Mouse (Mus musculus): ENCODE data around the gene Brf1. TPM values are rescaled to one million over a fixed set of nuclear protein-coding genes. Genes with fewer than 3 reads are reported as not detected.

Brf1 gene
- polyA plus RNA-seq, 1 experiment from 2014 or later = 28.8 TPM

DNA sequence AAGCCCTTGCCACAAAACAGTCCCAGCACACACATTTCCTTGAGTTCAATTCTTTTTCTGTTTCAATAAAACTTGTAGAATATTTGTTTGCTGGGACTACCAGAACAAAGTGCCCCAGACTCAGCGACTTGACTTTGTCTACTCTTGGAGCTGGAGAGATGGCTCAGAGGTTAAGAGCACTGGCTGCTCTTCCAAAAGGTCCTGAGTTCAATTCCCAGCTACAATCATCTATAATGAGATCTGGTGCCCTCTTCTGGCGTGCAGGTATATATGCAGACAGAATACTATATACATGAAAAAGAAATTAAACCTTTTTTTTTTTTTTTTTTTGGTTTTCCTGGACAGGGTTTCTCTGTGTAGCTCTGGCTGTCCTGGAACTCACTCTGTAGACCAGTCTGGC lies 2.2 kb upstream of the Brf1 start:
- Histone ChIP-seq H3K36me3 (no peaks in the 10 kb centered on the region), H3K4me3 (replicated peaks) (no peak overlapping the region), H3K27me3 (0 out of 2 replicates have a peak, but pooled peaks cover 10% of the 10 kb centered on the region), H3K4me1 (replicated peaks) (peaks cover 32% of the 10 kb centered on the region), H3K4me2 (no peak overlapping the region), H3K9me3 (replicated peaks) (no peaks in the 10 kb centered on the region), H3K27ac (no peak overlapping the region), H3K9ac (no peak overlapping the region)
- ATAC-seq (ENCODE audit: low read depth) = no peak
- no peak for DNase-seq
- WGBS (ENCODE audit: insufficient replicate concordance) = 26% methylated on average over 2 of the region's 2 CpGs

DNA sequence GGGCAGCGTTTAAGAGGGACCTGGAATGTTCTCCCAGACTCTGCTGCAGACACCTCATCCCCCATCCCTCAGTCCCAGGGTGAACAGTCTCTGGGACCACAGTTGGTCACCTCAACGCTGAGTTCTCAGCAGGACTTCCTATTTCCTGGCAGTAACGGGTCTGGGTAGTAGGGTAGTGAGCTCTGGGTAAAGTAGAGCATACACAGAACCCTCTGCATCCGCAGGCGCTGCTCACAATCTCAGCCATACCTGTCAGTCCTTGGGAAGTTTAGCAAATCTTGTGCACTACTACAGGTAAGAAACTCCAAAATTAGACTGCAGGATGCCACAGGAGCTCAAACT lies 600 bp upstream of the Brf1 start:
- H3K4me3 ChIP-seq (replicated peaks) = peak overlapping the region; percentile 95
- H3K27me3 ChIP-seq = 0 out of 2 replicates have a peak, but pooled peaks cover 7% of the 10 kb centered on the region
- H3K4me1 ChIP-seq (replicated peaks) = peaks cover 42% of the 10 kb centered on the region
- WGBS (ENCODE audit: insufficient replicate concordance) = 3% methylated on average over 5 of the region's 5 CpGs
- peak overlapping the region; percentile 94 for H3K4me2 ChIP-seq
- no peak for DNase-seq
- peak overlapping the region; percentile 98 for H3K27ac ChIP-seq
- peak overlapping the region; percentile 81 for H3K9ac ChIP-seq
- peaks cover 13% of the 10 kb centered on the region; the same call in 1 of the 2 replicates for H3K36me3 ChIP-seq
- ATAC-seq (ENCODE audit: low read depth) = peak; percentile 15; the same call in 1 of the 2 replicates
- H3K9me3 ChIP-seq (replicated peaks) = no peaks in the 10 kb centered on the region

DNA sequence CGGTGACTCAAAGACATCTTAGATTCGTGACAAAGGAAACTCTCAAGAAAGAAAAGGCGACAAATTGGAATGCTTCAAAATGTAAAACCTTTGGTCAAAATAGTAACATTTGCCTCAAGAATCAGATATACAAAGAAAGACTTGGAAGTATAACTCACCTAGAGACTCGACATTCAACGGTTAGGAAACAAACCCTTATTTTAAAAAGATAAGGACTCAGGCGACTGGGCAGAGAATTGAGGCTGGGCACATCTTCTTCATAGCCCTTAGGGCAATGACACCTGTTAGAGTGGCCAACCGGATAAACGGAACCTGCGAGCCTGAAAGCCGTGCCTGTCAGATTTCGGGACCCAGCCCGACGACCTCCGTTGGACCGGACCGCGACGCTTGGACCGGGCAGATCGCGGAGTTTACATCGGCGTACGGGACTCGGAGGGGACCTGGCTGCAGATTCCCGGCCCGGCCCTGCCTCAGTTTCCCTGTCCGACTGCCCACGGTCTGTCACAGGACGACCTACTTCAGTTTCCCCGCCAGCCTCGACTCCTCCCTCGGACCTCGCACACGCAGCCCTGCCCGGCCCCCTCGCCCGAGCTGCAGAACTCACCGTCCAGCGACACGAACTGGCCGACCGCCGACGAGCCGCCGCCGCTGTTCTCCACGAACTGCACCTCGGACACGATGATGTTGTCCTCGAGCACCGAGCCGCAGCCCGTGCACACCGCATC lies 773 bp downstream of the Brf1 start:
- Histone ChIP-seq H3K4me2 (peak overlapping the region; percentile 90), H3K36me3 (peaks cover 25% of the 10 kb centered on the region), H3K27me3 (0 out of 2 replicates have a peak, but pooled peaks cover 6% of the 10 kb centered on the region), H3K4me3 (replicated peaks) (peak overlapping the region; percentile 95), H3K27ac (peak overlapping the region; percentile 98), H3K9ac (peak overlapping the region; percentile 95), H3K4me1 (replicated peaks) (peaks cover 47% of the 10 kb centered on the region), H3K9me3 (replicated peaks) (no peaks in the 10 kb centered on the region)
- WGBS (ENCODE audit: insufficient replicate concordance) = under 1% methylated on average over 56 of the region's 56 CpGs
- DNase-seq (no peak), ATAC-seq (ENCODE audit: low read depth) (peak; percentile 3)

DNA sequence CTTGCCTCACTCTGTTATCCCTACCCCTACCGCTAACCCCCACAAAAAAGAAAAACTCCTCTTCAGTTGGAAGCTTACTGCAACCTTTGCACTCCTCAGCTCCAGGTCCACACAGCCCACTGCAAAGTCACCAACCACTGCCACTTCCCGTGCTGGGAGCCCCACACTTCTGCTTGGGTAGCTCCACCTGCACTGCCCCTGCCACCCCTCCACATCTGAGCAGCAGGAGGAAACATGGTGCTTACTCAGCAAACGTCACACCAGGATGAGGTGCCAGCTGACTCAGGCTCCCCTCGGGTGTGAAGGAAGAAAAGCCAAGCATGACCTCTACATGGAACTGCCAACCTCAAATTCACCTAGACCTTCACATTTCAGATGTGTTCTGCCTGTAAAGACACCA lies 6.4 kb downstream of the Brf1 start:
- H3K36me3 ChIP-seq = peaks cover 50% of the 10 kb centered on the region
- WGBS (ENCODE audit: insufficient replicate concordance) = 52% methylated on average over 4 of the region's 4 CpGs
- DNase-seq (no peak), ATAC-seq (ENCODE audit: low read depth) (0 out of 2 replicates have a peak, but pooled peaks have one; percentile 18)
- no peak overlapping the region for H3K9ac ChIP-seq
- no peaks in the 10 kb centered on the region for H3K27me3 ChIP-seq
- H3K4me1 ChIP-seq (replicated peaks) = peaks cover 56% of the 10 kb centered on the region
- H3K9me3 ChIP-seq (replicated peaks) = no peaks in the 10 kb centered on the region
- H3K4me2 ChIP-seq = no peak overlapping the region
- H3K27ac ChIP-seq = peak overlapping the region; percentile 13; the same call in 1 of the 2 replicates
- H3K4me3 ChIP-seq (replicated peaks) = no peak overlapping the region

DNA sequence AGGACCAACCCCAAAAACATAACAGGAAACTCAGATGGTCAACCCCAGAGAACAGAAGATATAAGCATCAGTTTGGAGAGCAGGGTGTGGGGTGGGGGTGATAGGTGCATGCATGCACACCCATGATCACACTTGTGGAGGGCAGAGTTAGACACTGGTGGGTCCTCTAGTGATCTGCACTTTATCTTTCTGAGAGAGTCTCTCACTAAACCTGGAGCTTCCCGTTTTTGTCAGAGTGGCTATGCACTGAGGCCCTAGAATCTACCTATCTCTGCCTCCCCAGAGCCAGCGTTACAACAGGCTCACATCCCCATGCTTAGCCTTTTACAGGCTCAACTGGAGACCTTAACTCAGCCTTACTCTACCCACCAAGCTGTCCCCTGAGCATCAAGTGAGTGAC lies 9.1 kb downstream of the Brf1 start:
- Histone ChIP-seq H3K27me3 (no peaks in the 10 kb centered on the region), H3K9ac (no peak overlapping the region), H3K4me1 (replicated peaks) (peaks cover 34% of the 10 kb centered on the region), H3K4me3 (replicated peaks) (no peak overlapping the region), H3K27ac (peak overlapping the region; percentile 36), H3K4me2 (no peak overlapping the region), H3K36me3 (peaks cover 62% of the 10 kb centered on the region), H3K9me3 (replicated peaks) (no peaks in the 10 kb centered on the region)
- DNase-seq (no peak), ATAC-seq (ENCODE audit: low read depth) (0 out of 2 replicates have a peak, but pooled peaks have one; percentile 22)
- WGBS (ENCODE audit: insufficient replicate concordance) = 17% methylated on average over 2 of the region's 2 CpGs

DNA sequence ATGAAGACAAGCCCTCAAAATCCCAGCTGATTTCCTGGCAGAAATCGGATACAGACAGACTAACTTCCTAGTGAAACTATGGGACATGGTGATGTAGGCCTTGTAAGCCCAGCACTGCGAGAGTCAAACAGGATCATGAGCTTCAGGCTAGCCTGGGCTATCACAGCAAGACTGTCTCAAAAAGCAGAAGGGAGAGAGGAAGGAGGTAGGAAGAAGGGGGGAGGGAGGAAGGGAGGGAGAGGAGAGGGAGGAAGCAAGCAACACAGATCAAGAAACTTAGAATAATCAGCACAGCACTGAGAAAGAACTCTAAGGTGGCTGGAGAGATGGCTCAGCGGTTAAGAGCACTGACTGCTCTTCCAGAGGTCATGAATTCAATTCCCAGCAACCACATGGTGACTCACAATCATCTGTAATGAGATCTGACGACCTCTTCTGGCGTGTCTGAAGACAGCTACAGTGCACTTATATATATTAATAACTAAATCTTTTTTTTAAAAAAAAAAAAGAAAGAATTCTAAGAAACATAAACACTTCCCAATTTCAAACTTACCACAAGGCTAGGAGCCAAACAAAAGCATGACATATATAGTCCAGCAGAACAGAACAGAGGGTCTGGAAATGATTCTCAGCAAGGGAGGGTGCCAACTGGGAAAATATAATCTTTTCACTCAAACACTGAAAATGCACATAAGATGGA lies 9.6 kb downstream of the Brf1 start:
- Histone ChIP-seq H3K4me1 (replicated peaks) (peaks cover 34% of the 10 kb centered on the region), H3K36me3 (peaks cover 62% of the 10 kb centered on the region), H3K4me3 (replicated peaks) (no peak overlapping the region), H3K4me2 (no peak overlapping the region), H3K27ac (no peak overlapping the region; the same call in 1 of the 2 replicates), H3K27me3 (no peaks in the 10 kb centered on the region), H3K9ac (no peak overlapping the region), H3K9me3 (replicated peaks) (no peaks in the 10 kb centered on the region)
- no peak for DNase-seq
- WGBS (ENCODE audit: insufficient replicate concordance) = 58% methylated on average over 5 of the region's 5 CpGs
- no peak for ATAC-seq (ENCODE audit: low read depth)

DNA sequence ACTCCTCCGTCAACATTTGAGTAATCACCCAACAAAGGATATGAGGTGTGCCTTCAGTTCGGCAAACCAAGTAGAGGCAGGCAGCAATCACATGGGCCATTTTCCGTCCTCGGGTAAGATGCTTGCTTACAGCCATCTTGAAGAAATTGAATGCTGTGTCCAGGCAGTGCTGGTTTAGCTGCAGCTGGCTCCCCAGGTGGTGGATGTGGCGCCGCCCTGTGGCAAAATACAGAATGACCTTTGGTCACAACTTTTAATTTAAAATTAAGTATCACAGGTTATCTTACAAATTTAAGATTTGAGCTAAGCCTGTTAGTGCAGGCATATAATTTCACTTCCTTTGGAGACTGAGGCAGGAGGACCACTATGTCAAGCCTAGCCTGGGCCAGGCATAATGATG lies 12.6 kb downstream of the Brf1 start:
- Histone ChIP-seq H3K4me3 (replicated peaks) (no peak overlapping the region), H3K9ac (no peak overlapping the region), H3K4me2 (no peak overlapping the region), H3K27ac (no peak overlapping the region), H3K4me1 (replicated peaks) (peaks cover 18% of the 10 kb centered on the region), H3K9me3 (replicated peaks) (no peaks in the 10 kb centered on the region), H3K36me3 (peaks cover 73% of the 10 kb centered on the region), H3K27me3 (no peaks in the 10 kb centered on the region)
- no peak for ATAC-seq (ENCODE audit: low read depth)
- no peak for DNase-seq
- 66% methylated on average over 6 of the region's 6 CpGs for WGBS (ENCODE audit: insufficient replicate concordance)

DNA sequence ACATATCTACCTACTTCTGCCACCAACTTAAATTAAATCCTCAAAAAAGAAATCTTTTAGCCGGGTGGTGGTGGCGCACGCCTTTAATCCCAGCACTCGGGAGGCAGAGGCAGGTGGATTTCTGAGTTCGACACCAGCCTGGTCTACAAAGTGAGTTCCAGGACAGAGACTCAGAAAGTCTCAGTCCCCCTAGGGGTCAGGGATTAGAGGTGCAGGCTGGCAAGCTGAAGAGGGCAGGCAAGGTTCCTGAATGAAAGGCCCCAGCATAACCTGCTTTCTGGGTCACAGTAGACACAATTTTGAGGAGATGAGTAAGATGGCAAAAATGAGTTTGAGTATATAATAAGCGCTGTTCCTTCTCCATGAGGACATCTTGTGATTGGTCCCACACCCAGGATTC lies 15.2 kb downstream of the Brf1 start:
- DNase-seq = no peak
- H3K36me3 ChIP-seq = peaks cover 80% of the 10 kb centered on the region
- 0 out of 2 replicates have a peak, but pooled peaks cover 5% of the 10 kb centered on the region for H3K4me1 ChIP-seq (replicated peaks)
- no peak overlapping the region for H3K9ac ChIP-seq
- H3K27ac ChIP-seq = no peak overlapping the region
- H3K4me2 ChIP-seq = no peak overlapping the region
- no peak for ATAC-seq (ENCODE audit: low read depth)
- no peaks in the 10 kb centered on the region for H3K9me3 ChIP-seq (replicated peaks)
- 84% methylated on average over 6 of the region's 6 CpGs for WGBS (ENCODE audit: insufficient replicate concordance)
- H3K27me3 ChIP-seq = no peaks in the 10 kb centered on the region
- H3K4me3 ChIP-seq (replicated peaks) = no peak overlapping the region

DNA sequence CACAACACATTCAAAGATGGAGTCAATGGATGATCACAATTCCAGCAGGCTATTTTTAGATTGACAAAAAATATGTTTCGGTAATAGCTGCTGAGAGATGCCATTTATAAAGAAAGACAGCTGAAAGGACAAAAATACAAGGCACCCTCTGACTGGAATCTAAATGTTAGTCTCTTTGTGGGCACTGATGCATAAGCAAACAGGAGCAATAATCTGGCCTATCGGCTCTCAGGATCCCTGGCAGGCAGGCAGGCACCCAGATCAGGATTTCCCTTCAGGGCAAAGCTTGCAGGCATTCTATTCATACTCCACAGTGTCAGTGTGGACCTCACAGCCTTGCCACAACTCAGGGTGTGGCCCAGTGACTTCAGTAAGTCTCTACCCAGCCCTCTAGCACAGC lies 18.5 kb downstream of the Brf1 start:
- H3K27me3 ChIP-seq = no peaks in the 10 kb centered on the region
- peaks cover 93% of the 10 kb centered on the region for H3K36me3 ChIP-seq
- no peak; the same call in 1 of the 2 replicates for ATAC-seq (ENCODE audit: low read depth)
- no peak for DNase-seq
- peaks cover 9% of the 10 kb centered on the region for H3K4me1 ChIP-seq (replicated peaks)
- no peak overlapping the region for H3K9ac ChIP-seq
- no peaks in the 10 kb centered on the region for H3K9me3 ChIP-seq (replicated peaks)
- H3K4me2 ChIP-seq = no peak overlapping the region
- no peak overlapping the region for H3K4me3 ChIP-seq (replicated peaks)
- H3K27ac ChIP-seq = no peak overlapping the region
- WGBS (ENCODE audit: insufficient replicate concordance) = 80% methylated on average over 2 of the region's 2 CpGs

DNA sequence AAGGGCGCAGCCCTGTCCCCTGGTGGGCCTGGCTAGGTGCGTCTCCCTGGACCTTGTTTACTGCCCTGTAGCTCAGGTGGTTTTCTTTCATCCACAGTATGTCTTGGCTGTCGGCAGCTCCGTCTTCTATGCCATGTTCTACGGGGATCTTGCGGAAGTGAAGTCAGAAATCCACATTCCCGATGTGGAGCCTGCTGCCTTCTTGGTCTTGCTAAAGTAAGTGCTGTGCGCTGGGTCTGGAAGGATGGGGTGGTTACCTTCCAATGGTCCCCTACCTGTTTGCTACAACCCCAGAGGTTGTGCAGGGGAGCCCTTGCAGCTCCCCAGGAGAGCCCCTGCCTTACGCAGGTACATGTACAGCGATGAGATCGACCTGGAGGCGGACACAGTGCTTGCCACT lies 23.3 kb downstream of the Brf1 start:
- H3K4me3 ChIP-seq (replicated peaks) = peak overlapping the region; percentile 75
- H3K9me3 ChIP-seq (replicated peaks) = no peaks in the 10 kb centered on the region
- DNase-seq (no peak), ATAC-seq (ENCODE audit: low read depth) (0 out of 2 replicates have a peak, but pooled peaks have one; percentile 1)
- WGBS (ENCODE audit: insufficient replicate concordance) = 57% methylated on average over 12 of the region's 12 CpGs
- peaks cover 76% of the 10 kb centered on the region for H3K36me3 ChIP-seq
- no peaks in the 10 kb centered on the region for H3K27me3 ChIP-seq
- peak overlapping the region; percentile 82 for H3K9ac ChIP-seq
- H3K4me1 ChIP-seq (replicated peaks) = peaks cover 25% of the 10 kb centered on the region
- H3K27ac ChIP-seq = peak overlapping the region; percentile 78
- H3K4me2 ChIP-seq = peak overlapping the region; percentile 79

DNA sequence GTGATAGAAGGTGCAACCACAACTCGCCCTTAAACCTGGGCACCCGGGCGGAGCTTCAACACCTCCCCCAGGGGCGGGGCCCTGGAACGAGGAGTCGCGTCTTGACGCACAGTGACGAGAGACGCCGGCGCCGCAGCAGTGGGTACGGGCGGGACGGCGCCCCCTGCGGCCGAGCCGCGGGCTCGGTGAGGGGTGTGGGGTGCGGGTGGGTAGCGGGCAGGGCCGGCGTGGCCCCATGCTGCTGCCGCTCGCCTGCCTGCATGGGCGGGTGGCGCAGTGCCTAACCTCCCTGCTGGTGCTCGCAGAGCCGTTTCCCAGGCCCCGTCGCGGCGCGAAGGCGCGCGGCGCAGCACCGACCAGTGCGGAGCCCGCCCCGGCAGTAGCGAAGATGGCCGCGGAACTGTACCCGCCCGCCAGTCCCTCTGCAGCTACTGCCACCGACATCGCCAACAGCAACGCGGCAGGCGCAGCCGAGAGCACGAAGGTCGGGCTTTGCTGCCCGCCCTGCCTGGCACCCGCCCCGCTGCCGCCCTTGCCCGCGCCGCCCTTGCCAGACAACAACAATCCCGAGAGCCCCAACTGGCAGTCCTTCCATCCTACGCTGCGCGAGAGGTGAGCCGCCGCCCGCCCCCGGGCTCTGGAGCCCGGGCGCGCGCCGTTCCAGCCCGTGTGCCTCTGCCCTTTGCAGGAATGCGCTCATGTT lies 24.0 kb downstream of the Brf1 start, which contains the start of gene Btbd6:
Gene Btbd6, plus strand, starts transcription at position 112 of the 703 bp plus-strand sequence.
- H3K9me3 ChIP-seq (replicated peaks) = no peaks in the 10 kb centered on the region
- H3K27me3 ChIP-seq = no peaks in the 10 kb centered on the region
- H3K36me3 ChIP-seq = peaks cover 76% of the 10 kb centered on the region
- peak within 1 kb of the TSS; percentile 75 for H3K4me3 ChIP-seq (replicated peaks)
- peak within 1 kb of the TSS; percentile 79 for H3K4me2 ChIP-seq
- 1% methylated on average over 69 of the region's 80 CpGs for WGBS (ENCODE audit: insufficient replicate concordance)
- H3K4me1 ChIP-seq (replicated peaks) = peaks cover 25% of the 10 kb centered on the region
- ATAC-seq (ENCODE audit: low read depth) = peak; percentile 91
- peak; percentile 73 for DNase-seq
- H3K27ac ChIP-seq = peak within 1 kb of the TSS; percentile 78
- H3K9ac ChIP-seq = peak within 1 kb of the TSS; percentile 82

Measured in liver, embryonic 13.5 days (tissue).